Mouse (Mus musculus) heart, embryonic 13.5 days (tissue): ENCODE data around the gene Med18. TPM values are rescaled to one million over a fixed set of nuclear protein-coding genes. Genes with fewer than 3 reads are reported as not detected.
A peak's percentile ranks its signal among the peaks of the same experiment; 100 is the strongest.

ENCODE experiments used
- ATAC-seq: fragments of 200-750 bp; cut with Nextera tagmentation; 2 replicates; pipeline ENCODE4 v1.8.0; 2017; ENCODE audit warnings: moderate TSS enrichment; ENCODE audit not compliant: insufficient number of reproducible peaks, low FRiP score, low TSS enrichment; ENCODE audit errors: extremely low read depth
- H3K27ac ChIP-seq: fragments of 300-500 bp; sonication (generic); replicated peaks from 2 replicates; pipeline ENCODE4 v1.5.1; 2015; ENCODE audit warnings: moderate library complexity, mild to moderate bottlenecking, inconsistent platforms
- H3K27me3 ChIP-seq: fragments of 300-500 bp; sonication (generic); replicated peaks from 2 replicates; pipeline ENCODE4 v1.6.1; 2015; ENCODE audit warnings: mild to moderate bottlenecking, inconsistent platforms
- H3K36me3 ChIP-seq: fragments of 300-500 bp; sonication (generic); 2 replicates; pipeline ENCODE4 v1.6.1; 2015; ENCODE audit warnings: mild to moderate bottlenecking, inconsistent platforms
- H3K4me1 ChIP-seq: fragments of 300-500 bp; sonication (generic); 2 replicates; pipeline ENCODE4 v1.6.1; 2015; ENCODE audit warnings: inconsistent platforms
- H3K4me2 ChIP-seq: fragments of 300-500 bp; sonication (generic); 2 replicates; pipeline ENCODE4 v1.6.1; 2015; ENCODE audit warnings: inconsistent platforms, mild to moderate bottlenecking, moderate library complexity
- H3K4me3 ChIP-seq: fragments of 300-500 bp; sonication (generic); 2 replicates; pipeline ENCODE4 v1.5.1; 2015; ENCODE audit warnings: moderate library complexity, mild to moderate bottlenecking, inconsistent platforms
- H3K9ac ChIP-seq: fragments of 300-500 bp; sonication (generic); 2 replicates; pipeline ENCODE4 v1.6.1; 2015; ENCODE audit warnings: inconsistent platforms, mild to moderate bottlenecking, moderate library complexity
- H3K9me3 ChIP-seq: fragments of 300-500 bp; sonication (generic); 2 replicates; pipeline ENCODE4 v1.6.1; 2016; ENCODE audit warnings: inconsistent platforms
- WGBS: fragments of 180-500 bp; shearing (Covaris S2); methylation state at CpG from one replicate; pipeline ENCODE4 v1.1.7; 2015; ENCODE audit warnings: mixed read lengths; 5-methylcytosine and 5-hydroxymethylcytosine counted together
- polyA plus RNA-seq: library from polyadenylated mRNA; unstranded; fragments of >200 nt; fragmentation: Nextera tagmentation; extraction: Ambion mirVana; gene quantifications from 2 replicates; pipeline ENCODE4 v1.2.1, GENCODE M21; 2015

The Med18 gene
- polyA plus RNA-seq, 1 experiment from 2014 or later = 13.9 TPM

DNA sequence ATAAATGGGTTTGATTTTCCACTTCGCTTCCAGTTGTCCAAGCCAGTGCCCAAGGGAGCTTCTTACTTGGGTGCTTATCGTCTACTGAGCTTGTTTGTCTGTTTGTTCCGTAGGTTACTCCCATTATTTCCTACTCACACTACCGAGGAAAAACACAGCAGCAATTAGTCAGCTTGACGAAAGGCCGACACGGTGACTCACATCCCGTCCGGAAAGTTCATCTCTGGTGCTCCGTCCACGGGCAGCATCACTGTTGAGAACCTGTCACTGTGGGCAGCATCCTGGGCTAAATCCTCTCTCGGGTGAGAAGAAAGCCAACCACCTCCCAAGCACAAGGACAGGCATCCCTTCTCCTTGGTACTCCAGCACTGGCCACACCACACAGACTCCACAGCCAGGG lies 17.6 kb downstream of the Med18 start:
- H3K9ac ChIP-seq = no peak overlapping the region
- no peaks in the 10 kb centered on the region for H3K4me1 ChIP-seq
- H3K27me3 ChIP-seq = no peaks in the 10 kb centered on the region
- WGBS = 68% methylated on average over 12 of the region's 12 CpGs
- H3K36me3 ChIP-seq = no peaks in the 10 kb centered on the region
- no peak overlapping the region for H3K4me2 ChIP-seq
- ATAC-seq = no peak
- no peaks in the 10 kb centered on the region for H3K9me3 ChIP-seq
- no peak overlapping the region for H3K4me3 ChIP-seq
- H3K27ac ChIP-seq = no peak overlapping the region

DNA sequence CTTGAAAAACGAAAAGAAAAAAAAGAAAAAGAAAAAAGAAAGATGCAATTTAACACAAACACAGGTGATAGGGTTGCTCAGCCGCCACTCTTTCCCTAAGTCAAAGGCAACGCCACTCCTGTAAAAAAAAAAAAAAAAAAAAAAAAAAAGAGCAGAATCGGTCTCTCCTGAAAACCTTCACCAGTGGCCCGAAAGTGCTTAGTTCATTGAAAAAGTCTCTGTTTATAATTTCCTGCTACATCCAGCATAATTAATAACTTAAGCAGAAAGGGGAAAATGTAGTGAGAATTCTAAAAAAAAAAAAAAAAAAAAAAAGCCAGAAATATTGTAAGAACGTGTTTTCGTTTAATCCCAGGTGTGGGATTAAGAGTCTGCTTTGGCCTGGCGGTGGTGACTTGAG lies 19.2 kb downstream of the Med18 start:
- Histone ChIP-seq H3K27ac (no peak overlapping the region), H3K36me3 (no peaks in the 10 kb centered on the region), H3K4me1 (no peaks in the 10 kb centered on the region), H3K9ac (no peak overlapping the region), H3K4me2 (no peak overlapping the region), H3K4me3 (no peak overlapping the region), H3K9me3 (no peaks in the 10 kb centered on the region), H3K27me3 (no peaks in the 10 kb centered on the region)
- no peak for ATAC-seq
- WGBS = 78% methylated on average over 8 of the region's 8 CpGs

DNA sequence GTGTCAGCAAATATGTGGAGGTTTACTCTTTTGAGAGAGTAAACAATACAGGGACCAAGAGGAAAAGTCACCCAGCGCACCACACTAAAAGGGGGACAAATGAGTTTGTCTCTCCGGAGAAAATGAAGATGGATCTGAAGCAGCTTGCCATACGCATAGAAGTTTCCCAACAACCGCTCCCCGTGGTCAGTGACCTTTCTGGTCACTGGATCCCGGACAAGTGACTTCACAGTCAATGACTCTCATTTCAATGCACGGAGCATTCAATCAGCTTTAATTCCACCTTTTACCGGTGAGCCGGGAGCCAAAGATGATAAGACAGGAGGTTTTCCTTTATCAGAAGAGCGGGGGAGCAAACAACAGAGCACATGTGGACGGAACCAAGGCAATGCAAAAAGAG lies 25.9 kb downstream of the Med18 start:
- ATAC-seq = no peak
- 41% methylated on average over 11 of the region's 11 CpGs for WGBS
- no peaks in the 10 kb centered on the region for H3K36me3 ChIP-seq
- no peak overlapping the region for H3K27ac ChIP-seq
- H3K4me1 ChIP-seq = peaks cover 8% of the 10 kb centered on the region; the same call in 1 of the 2 replicates
- H3K27me3 ChIP-seq = no peaks in the 10 kb centered on the region
- no peak overlapping the region for H3K9ac ChIP-seq
- no peaks in the 10 kb centered on the region for H3K9me3 ChIP-seq
- H3K4me3 ChIP-seq = no peak overlapping the region
- H3K4me2 ChIP-seq = 0 out of 2 replicates have a peak overlapping the region, but pooled peaks have one; percentile 7

DNA sequence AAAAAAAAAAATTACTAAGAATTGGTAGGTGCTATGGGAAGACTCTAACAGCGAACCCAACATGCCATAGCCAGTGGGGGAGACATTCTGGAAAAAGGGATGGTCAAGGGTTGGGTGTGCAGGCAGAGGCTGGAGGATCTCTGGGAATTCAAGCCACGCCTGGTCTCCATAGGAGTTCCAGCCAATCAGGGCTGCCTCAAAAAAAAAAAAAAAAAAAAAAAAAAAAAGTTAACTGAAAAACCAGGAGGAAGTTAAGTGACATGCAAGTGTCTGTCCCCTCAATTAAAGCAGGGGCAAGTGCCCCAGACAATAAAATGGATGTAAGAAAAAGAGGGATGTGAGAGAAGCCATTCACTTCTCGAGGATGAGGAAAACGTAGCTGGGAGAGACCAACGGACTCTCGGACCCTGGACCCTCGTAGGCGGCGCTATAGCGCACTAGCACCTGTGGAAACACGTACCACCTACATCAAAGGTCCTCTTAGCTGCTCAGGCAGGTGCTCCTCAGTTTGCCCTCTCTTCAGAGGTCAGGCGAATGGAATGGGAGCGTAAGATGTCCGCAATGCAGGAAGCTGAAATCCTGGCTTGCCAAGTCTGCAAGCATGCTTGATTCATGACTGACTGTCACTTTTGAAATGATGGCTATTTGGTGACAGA lies 30.9 kb downstream of the Med18 start:
- no peaks in the 10 kb centered on the region for H3K27me3 ChIP-seq
- peak overlapping the region; percentile 26 for H3K4me3 ChIP-seq
- H3K36me3 ChIP-seq = no peaks in the 10 kb centered on the region
- 9% methylated on average over 14 of the region's 14 CpGs for WGBS
- H3K9ac ChIP-seq = peak overlapping the region; percentile 59
- peak overlapping the region; percentile 62 for H3K4me2 ChIP-seq
- no peak for ATAC-seq
- no peak overlapping the region for H3K27ac ChIP-seq
- H3K9me3 ChIP-seq = no peaks in the 10 kb centered on the region
- peaks cover 17% of the 10 kb centered on the region for H3K4me1 ChIP-seq

GRCm38 (mm10) chr4:132428022-132428542 lies 35.6 kb downstream of the Med18 start:
- no peaks in the 10 kb centered on the region for H3K36me3 ChIP-seq
- peak overlapping the region; percentile 35 for H3K4me2 ChIP-seq
- ATAC-seq = peak; percentile 58; the same call in 1 of the 2 replicates
- H3K4me1 ChIP-seq = peaks cover 21% of the 10 kb centered on the region
- H3K9ac ChIP-seq = peak overlapping the region; percentile 33; the same call in 1 of the 2 replicates
- no peaks in the 10 kb centered on the region for H3K27me3 ChIP-seq
- H3K27ac ChIP-seq = peak overlapping the region; percentile 82
- H3K4me3 ChIP-seq = no peak overlapping the region
- 9% methylated on average over 9 of the region's 9 CpGs for whole genome bisulfite sequencing
- 0 out of 2 replicates have a peak, but pooled peaks cover 2% of the 10 kb centered on the region for H3K9me3 ChIP-seq

- Histone ChIP-seq H3K9me3 (0 out of 2 replicates have a peak, but pooled peaks cover 2% of the 10 kb centered on the region), H3K4me1 (peaks cover 21% of the 10 kb centered on the region), H3K4me3 (no peak overlapping the region), H3K27ac (peak overlapping the region; percentile 82), H3K36me3 (no peaks in the 10 kb centered on the region), H3K9ac (no peak overlapping the region), H3K4me2 (peak overlapping the region; percentile 35), H3K27me3 (no peaks in the 10 kb centered on the region)
- no peak for ATAC-seq
- 65% methylated on average over 4 of the region's 4 CpGs for WGBS
Observed at GRCm38 (mm10) chr4:132427493-132427892, 36.2 kb downstream of the Med18 start.

DNA sequence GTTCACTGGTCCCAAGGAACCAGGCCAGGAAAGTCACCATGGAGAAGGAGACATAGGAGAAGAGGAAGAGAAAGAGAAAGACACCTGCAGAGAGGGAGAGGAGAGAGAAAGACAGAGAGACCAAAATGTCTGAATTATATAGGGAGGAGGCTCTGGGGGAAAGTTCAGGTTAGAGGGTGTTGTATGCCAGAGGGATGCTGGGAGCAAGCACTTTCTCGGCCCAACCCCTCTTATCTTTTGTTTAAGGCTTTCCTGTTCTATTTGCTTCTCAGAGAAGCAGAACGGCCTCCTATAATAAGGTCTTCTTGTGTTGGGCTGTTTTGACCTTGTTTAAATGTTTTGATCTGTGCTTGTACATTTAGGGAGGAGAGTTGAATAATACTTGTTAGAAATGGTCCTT lies 37.7 kb downstream of the Med18 start:
- H3K4me3 ChIP-seq = no peak overlapping the region
- peaks cover 23% of the 10 kb centered on the region for H3K4me1 ChIP-seq
- H3K9me3 ChIP-seq = 0 out of 2 replicates have a peak, but pooled peaks cover 2% of the 10 kb centered on the region
- ATAC-seq = no peak
- H3K27ac ChIP-seq = no peak overlapping the region
- no peak overlapping the region for H3K9ac ChIP-seq
- H3K4me2 ChIP-seq = no peak overlapping the region
- H3K36me3 ChIP-seq = no peaks in the 10 kb centered on the region
- WGBS = 42% methylated on average over 2 of the region's 2 CpGs
- H3K27me3 ChIP-seq = no peaks in the 10 kb centered on the region

DNA sequence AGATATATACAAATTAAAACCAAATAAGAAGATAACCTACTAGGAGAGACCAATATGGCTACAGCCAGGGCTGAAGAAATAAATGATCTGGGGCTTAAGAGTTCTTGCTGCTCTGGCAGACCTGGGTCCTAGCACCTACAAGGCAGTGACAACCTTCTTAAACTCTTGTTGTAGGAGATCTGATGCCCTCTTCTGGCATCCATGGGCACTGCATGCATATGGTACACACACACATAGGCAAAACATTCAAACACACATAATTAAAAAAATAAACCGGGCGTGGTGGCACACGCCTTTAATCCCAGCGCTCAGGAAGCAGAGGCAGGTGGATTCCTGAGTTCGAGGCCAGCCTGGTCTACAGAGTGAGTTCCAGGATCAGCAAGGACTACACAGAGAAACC lies 39.0 kb downstream of the Med18 start:
- Histone ChIP-seq H3K27ac (no peak overlapping the region), H3K4me2 (no peak overlapping the region), H3K9ac (no peak overlapping the region), H3K9me3 (0 out of 2 replicates have a peak, but pooled peaks cover 2% of the 10 kb centered on the region), H3K4me1 (peaks cover 36% of the 10 kb centered on the region), H3K36me3 (no peaks in the 10 kb centered on the region), H3K4me3 (no peak overlapping the region), H3K27me3 (no peaks in the 10 kb centered on the region)
- 89% methylated on average over 5 of the region's 5 CpGs for WGBS
- no peak for ATAC-seq

- H3K4me2 ChIP-seq = peak within 1 kb of the TSS; percentile 76
- H3K27me3 ChIP-seq = no peaks in the 10 kb centered on the region
- H3K4me3 ChIP-seq = peak within 1 kb of the TSS; percentile 70
- 0 out of 2 replicates have a peak, but pooled peaks cover 2% of the 10 kb centered on the region for H3K9me3 ChIP-seq
- peak; percentile 97 for ATAC-seq
- H3K9ac ChIP-seq = peak within 1 kb of the TSS; percentile 90
- WGBS = under 1% methylated on average over 71 of the region's 73 CpGs
- no peaks in the 10 kb centered on the region for H3K36me3 ChIP-seq
- H3K4me1 ChIP-seq = peaks cover 29% of the 10 kb centered on the region
- peak within 1 kb of the TSS; percentile 98 for H3K27ac ChIP-seq
Observed at GRCm38 (mm10) chr4:132421923-132422782, 41.6 kb downstream of the Med18 start, which contains the start of gene Phactr4. Phactr4 (minus strand) TSS chr4:132422489.

DNA sequence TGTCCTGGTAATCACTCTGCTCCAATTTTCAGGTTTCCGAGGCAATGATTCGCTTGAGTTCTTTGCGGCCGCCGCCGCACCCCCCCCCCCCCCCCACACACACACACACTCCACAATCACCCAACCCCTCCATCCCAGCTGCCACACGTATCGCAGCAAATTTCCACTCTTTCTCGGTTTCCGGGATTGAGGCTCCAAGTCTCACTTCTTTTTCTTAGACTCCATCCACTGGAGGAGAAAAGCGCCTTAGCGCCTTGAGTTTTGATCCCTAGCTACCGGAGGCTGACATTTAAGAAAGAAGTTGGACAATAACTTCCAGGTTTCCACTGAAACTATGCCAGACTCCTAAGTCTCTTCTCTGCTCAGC lies 42.2 kb downstream of the Med18 start:
- Histone ChIP-seq H3K4me2 (peak overlapping the region; percentile 76), H3K4me3 (peak overlapping the region; percentile 70), H3K9ac (peak overlapping the region; percentile 90), H3K9me3 (0 out of 2 replicates have a peak, but pooled peaks cover 2% of the 10 kb centered on the region), H3K4me1 (peaks cover 33% of the 10 kb centered on the region), H3K36me3 (no peaks in the 10 kb centered on the region), H3K27ac (peak overlapping the region; percentile 98), H3K27me3 (no peaks in the 10 kb centered on the region)
- ATAC-seq = no peak
- WGBS = 0% methylated on average over 11 of the region's 13 CpGs

GRCm38 (mm10) chr4:132420471-132420870 lies 43.2 kb downstream of the Med18 start:
- H3K27me3 ChIP-seq = no peaks in the 10 kb centered on the region
- peak overlapping the region; percentile 90 for H3K9ac ChIP-seq
- 0 out of 2 replicates have a peak, but pooled peaks cover 2% of the 10 kb centered on the region for H3K9me3 ChIP-seq
- H3K36me3 ChIP-seq = no peaks in the 10 kb centered on the region
- peak overlapping the region; percentile 70 for H3K4me3 ChIP-seq
- peak overlapping the region; percentile 76 for H3K4me2 ChIP-seq
- ATAC-seq = no peak
- H3K27ac ChIP-seq = 0 out of 2 replicates have a peak overlapping the region, but pooled peaks have one; percentile 98
- WGBS = 79% methylated on average over 5 of the region's 5 CpGs
- peaks cover 41% of the 10 kb centered on the region for H3K4me1 ChIP-seq
